ENCODE assay signal across 25 mouse cellular contexts in the genomic region with DNA sequence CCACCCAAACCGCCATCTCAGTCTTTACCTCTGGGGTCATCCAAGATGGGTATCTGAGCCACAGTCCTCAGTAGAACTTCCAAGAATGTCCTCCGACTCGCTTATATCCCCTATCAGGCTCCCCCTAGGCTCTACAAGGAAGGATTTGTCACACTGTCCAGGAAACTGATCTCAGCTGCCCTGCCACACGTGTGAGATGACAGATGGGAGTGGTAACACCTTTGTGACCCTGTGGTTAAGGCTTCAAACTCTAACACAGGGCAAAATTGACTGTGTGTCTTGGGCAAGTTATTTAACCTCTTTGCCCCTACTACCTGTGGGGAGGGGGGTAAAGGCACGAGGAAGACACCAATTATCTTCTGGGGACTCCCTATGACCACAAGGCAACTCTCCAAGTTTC.
"Had no signal": no experiment of that assay in that cellular context is flagged by ENCODE, and none has a peak within 500 bp of the region (broad histone marks: within the 10 kb centered on the region; RNA-seq: fewer than 3 reads in every experiment).

No protein-coding gene starts in this region.

- ATAC-seq: hindbrain, postnatal 0 days; inflammation-experienced regulatory T-cells, adult 6 months; intestine, embryonic 15.5 days; intestine, postnatal 0 days had no signal

- DNase-seq: gastrocnemius, postnatal 14 days; gastrocnemius, postnatal 36 days; heart, adult 11 months; heart, postnatal 14 days; heart, postnatal 36 days; kidney, adult 18-20 months; kidney, postnatal 25 days; kidney, postnatal 4 days; liver had no signal

- H3K27me3 ChIP-seq: hindbrain, embryonic 15.5 days; intestine, embryonic 15.5 days; limb, embryonic 12.5 days had no signal

- H3K9ac ChIP-seq: heart, embryonic 13.5 days; heart, embryonic 15.5 days; hindbrain, embryonic 13.5 days; hindbrain, embryonic 15.5 days; intestine, embryonic 15.5 days; limb, embryonic 12.5 days; liver, embryonic 14.5 days had no signal

- H3K27ac ChIP-seq: heart, adult 2 months; heart, embryonic 13.5 days; heart, embryonic 15.5 days; hindbrain, embryonic 13.5 days; hindbrain, embryonic 15.5 days; hindbrain, postnatal 0 days; intestine, embryonic 15.5 days; layer of hippocampus, adult 2 months; left cerebral cortex, adult 2 months; liver, embryonic 14.5 days had no signal

- H3K9me3 ChIP-seq: heart, embryonic 13.5 days; heart, embryonic 15.5 days; hindbrain, embryonic 13.5 days; hindbrain, embryonic 15.5 days; intestine, embryonic 15.5 days; limb, embryonic 10.5 days; limb, embryonic 12.5 days had no signal

- H3K4me2 ChIP-seq: heart, embryonic 11.5 days; heart, embryonic 13.5 days; heart, embryonic 15.5 days; hindbrain, embryonic 13.5 days; hindbrain, embryonic 15.5 days; intestine, embryonic 15.5 days; limb, embryonic 12.5 days; liver, embryonic 11.5 days had no signal

- H3K4me3 ChIP-seq: heart, adult 2 months; heart, embryonic 13.5 days; heart, embryonic 15.5 days; hindbrain, embryonic 13.5 days; hindbrain, embryonic 15.5 days; intestine, embryonic 15.5 days; layer of hippocampus, adult 2 months; left cerebral cortex, adult 2 months; limb, embryonic 10.5 days; limb, embryonic 12.5 days had no signal

- H3K36me3 ChIP-seq: heart, embryonic 13.5 days; heart, embryonic 15.5 days; hindbrain, embryonic 13.5 days; hindbrain, embryonic 15.5 days; intestine, embryonic 15.5 days; limb, embryonic 10.5 days; limb, embryonic 12.5 days had no signal
